Mouse (Mus musculus) testis, adult 2 months (tissue): Measurements from ENCODE around the gene Gpr83.

Experiments used
- CTCF ChIP-seq: fragments of 200-500 bp; IDR thresholded peaks from 2 replicates; pipeline ENCODE4 v1.5.1; 2012; ENCODE audit warnings: low read depth, mild to moderate bottlenecking, inconsistent platforms, low read length, moderate library complexity; ENCODE audit not compliant: control insufficient read depth, insufficient read depth, insufficient replicate concordance
- POLR2A ChIP-seq: fragments of 200-500 bp; IDR thresholded peaks from 2 replicates; pipeline ENCODE4 v1.6.1; 2012; ENCODE audit warnings: low read depth, mild to moderate bottlenecking, inconsistent platforms, low read length, moderate library complexity; ENCODE audit not compliant: control insufficient read depth

DNA sequence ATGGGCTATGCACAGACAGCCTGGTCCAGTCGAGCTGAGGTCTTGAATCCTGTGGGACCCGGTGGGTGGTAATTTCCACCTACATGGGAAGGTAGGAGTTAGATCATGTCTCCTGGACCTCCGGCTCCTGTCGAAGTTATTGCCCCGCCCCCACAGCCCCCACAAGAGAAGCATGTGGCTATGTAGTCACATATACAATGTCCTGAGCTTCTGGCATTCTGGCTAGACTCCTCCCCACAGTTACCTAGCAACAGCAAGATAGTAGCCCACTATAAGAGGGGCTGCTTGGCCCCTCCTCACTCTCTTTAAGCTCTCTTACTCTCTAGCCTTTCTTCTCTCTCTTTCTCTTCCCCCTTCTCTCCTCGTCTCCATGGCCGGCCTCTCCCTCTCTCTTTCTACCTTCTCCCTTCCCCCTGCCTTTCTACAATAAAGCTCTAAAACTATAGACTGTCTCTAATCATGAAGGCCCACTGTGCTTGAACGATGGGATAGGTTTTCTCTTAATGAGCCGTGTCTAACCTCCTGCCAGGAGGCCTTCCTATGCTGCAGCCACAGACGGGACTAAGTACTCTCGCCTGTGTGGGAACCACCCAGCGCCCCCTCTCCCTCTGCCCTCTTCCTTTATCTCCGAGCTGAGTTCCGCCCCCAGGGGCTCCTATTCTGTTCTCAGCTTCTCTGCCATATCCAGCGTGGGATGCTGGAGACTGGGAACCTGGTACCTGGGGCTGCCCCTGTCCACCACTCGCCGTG is 12.3 kb downstream of the Gpr83 start:
- TF ChIP-seq CTCF (no peak), POLR2A (no peak)
